Mouse (Mus musculus) C2C12 (cell line): ENCODE results near the gene Rcor1.

Experiments
- MAX ChIP-seq: IDR thresholded peaks from one replicate; pipeline ENCODE4 v1.6.1; 2011; ENCODE audit warnings: mild to moderate bottlenecking, control low read depth
- MYOG ChIP-seq: IDR thresholded peaks from one replicate; pipeline ENCODE4 v1.6.1; 2011; ENCODE audit not compliant: control insufficient read depth, insufficient read length; ENCODE audit errors: extremely low read depth

DNA sequence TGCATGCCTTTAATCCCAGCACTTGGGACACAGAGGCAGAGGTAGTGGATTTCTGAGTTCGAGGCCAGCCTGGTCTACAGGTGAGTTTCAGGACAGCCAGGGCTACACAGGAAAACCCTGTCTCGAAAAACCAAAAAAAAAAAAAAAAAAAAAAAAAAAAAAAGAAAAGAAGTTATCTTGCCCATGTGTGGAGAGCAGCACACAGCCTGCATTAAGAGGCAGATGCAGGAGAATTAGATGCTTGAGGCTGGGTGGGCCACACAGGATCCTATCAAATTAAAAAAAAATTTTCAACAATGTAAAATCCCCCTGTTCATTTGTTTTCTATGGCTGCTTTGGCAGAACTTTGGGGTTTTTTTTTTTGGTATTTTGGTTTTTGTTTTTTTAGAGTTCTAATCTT, 24.2 kb downstream of the Rcor1 start:
- TF ChIP-seq MAX (no peak), MYOG (no peak)
